Mouse (Mus musculus) frontal cortex, adult 2 months (tissue): Measurements from ENCODE around the gene Sync. TPM values are rescaled to one million over a fixed set of nuclear protein-coding genes. Genes with fewer than 3 reads are reported as not detected.

Experiments used
- DNase-seq, 2 experiments: peaks; one replicate each; pipeline ENCODE4 v3.0.0; 2022; ENCODE audit warnings: low spot score in 1 of 2; ENCODE audit errors: extremely low spot score in 1 of 2
- polyA plus RNA-seq: library from polyadenylated mRNA; depleted of rRNA; stranded (reverse); fragments of >200 nt; gene quantifications from 2 replicates; pipeline ENCODE4 v1.2.3, GENCODE M21; 2012; rRNA removed

Gene Sync
- polyA plus RNA-seq, result 1.3 TPM in 2 replicates

GRCm38 (mm10) chr4:129287472-129287981 is at the start of gene Sync:
TSS of gene Sync (plus strand) at chr4:129287617.
- no peak for DNase-seq

GRCm38 (mm10) chr4:129237843-129238441 is 49.5 kb upstream of the Sync start:
- DNase-seq, result peak in 1 of 2 experiments; percentile 32

- DNase-seq, result peak in 1 of 2 experiments; percentile 33
These were observed 48.8 kb upstream of the Sync start for GRCm38 (mm10) chr4:129238579-129239016.

- DNase-seq, result peak in 1 of 2 experiments; percentile 76
These were observed 48.3 kb upstream of the Sync start for GRCm38 (mm10) chr4:129239075-129239474.

GRCm38 (mm10) chr4:129241898-129242297 is 45.5 kb upstream of the Sync start:
- DNase-seq, result no peak

- DNase-seq, result no peak
These were observed 45.1 kb upstream of the Sync start for GRCm38 (mm10) chr4:129242327-129242726.

- DNase-seq, result no peak
These were observed 44.7 kb upstream of the Sync start for GRCm38 (mm10) chr4:129242761-129243160.

- no peak for DNase-seq
These were observed 42.6 kb upstream of the Sync start for GRCm38 (mm10) chr4:129244802-129245201.

- DNase-seq, result no peak
These were observed 40.8 kb upstream of the Sync start for GRCm38 (mm10) chr4:129246360-129247301.

GRCm38 (mm10) chr4:129247381-129248242 is 39.8 kb upstream of the Sync start:
- no peak for DNase-seq

GRCm38 (mm10) chr4:129248243-129248767 is 39.1 kb upstream of the Sync start:
- no peak for DNase-seq

- no peak for DNase-seq
These were observed 38.1 kb upstream of the Sync start for GRCm38 (mm10) chr4:129249288-129249687.

- no peak for DNase-seq
These were observed 36.5 kb upstream of the Sync start for GRCm38 (mm10) chr4:129250759-129251481.

- no peak for DNase-seq
These were observed 35.8 kb upstream of the Sync start for GRCm38 (mm10) chr4:129251482-129252125.

- DNase-seq, result no peak
These were observed 34.9 kb upstream of the Sync start for GRCm38 (mm10) chr4:129252492-129252891.

GRCm38 (mm10) chr4:129254571-129254970 is 32.8 kb upstream of the Sync start:
- no peak for DNase-seq

GRCm38 (mm10) chr4:129256450-129257380 is 30.7 kb upstream of the Sync start:
- DNase-seq, result peak in 1 of 2 experiments; percentile 51

GRCm38 (mm10) chr4:129259101-129259500 is 28.3 kb upstream of the Sync start:
- no peak for DNase-seq
